ENCODE assay signal across 13 mouse cellular contexts in the genomic region with DNA sequence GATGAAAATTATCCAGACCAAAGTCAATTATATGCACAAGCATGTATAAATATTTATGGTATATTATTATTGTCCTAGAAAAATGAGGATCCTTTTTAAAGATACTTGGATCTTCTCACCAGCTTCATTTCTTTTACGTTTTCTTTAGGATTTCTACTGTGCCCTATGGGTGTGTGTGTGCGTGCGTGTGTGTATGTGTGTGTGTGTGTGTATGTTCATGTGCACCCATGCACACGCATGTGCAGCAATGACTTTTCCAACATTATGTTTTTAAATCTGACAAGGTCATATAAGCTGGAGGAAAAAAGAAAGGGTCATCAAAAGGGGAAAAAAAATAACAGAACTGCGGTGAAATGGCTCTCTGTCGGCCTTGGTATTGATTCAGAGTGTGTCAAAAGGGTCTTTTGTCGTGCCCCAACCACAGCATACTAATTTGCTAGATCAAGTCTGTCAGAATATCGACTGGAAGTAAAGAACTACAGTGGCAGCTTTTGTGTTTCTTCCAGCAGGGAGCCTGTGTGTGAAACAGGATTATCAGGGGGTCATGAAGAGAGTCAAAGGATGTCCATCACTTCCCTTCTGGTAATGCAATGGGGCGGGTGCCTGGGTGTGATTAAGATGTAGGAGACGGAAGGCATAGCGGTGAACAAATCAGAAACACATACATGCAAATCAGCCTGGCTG.
DNase-seq lines count a peak whose midpoint lies in the region; ATAC-seq and TF ChIP-seq lines count a peak whose summit lies in the region.
"Had no signal": no experiment of that assay in that cellular context is flagged by ENCODE, and none has a peak within 500 bp of the region (broad histone marks: within the 10 kb centered on the region; RNA-seq: fewer than 3 reads in every experiment).

No protein-coding gene starts in this region.

- WGBS in forebrain, embryonic 14.5 days = 15% methylated on average over 11 of the region's 11 CpGs
- 20% methylated on average over 11 of the region's 11 CpGs for WGBS in hindbrain, postnatal 0 days
- 22% methylated on average over 11 of the region's 11 CpGs for WGBS in neural tube, embryonic 12.5 days
- 85% methylated on average over 11 of the region's 11 CpGs for WGBS in thymus, adult 2 months

- TF ChIP-seq CTCF in hindbrain, postnatal 0 days (IDR thresholded peaks at IDR 0.05; ENCODE audit: low read depth) = no peak
- no peak for TF ChIP-seq CTCF in thymus, adult 2 months (IDR thresholded peaks at IDR 0.05; ENCODE audit: borderline replicate concordance, control insufficient read depth, extremely low read depth, insufficient read depth, low read length, poor library complexity)

- DNase-seq in embryo, embryonic 11.5 days (ENCODE audit: low read depth, low spot score) = peak; percentile 17
- DNase-seq in forebrain, embryonic 14.5 days (ENCODE audit: low spot score) = peak; percentile 75
- peak; percentile 39 for DNase-seq in hindbrain, postnatal 0 days (ENCODE audit: low spot score)
- no peak for DNase-seq in thymus, adult 2 months
- no peak for DNase-seq in layer of hippocampus, adult 18-20 months (ENCODE audit: low spot score in 2 of 2)
- no peak for DNase-seq in layer of hippocampus, postnatal 14 days (ENCODE audit: low spot score in 2 of 2)
- DNase-seq: cerebellum, postnatal 25 days; kidney, postnatal 10 days; lung, postnatal 10 days had no signal

- H3K27me3 ChIP-seq in forebrain, embryonic 14.5 days (replicated peaks; ENCODE audit: control insufficient read depth, insufficient read depth, low read length) = no peaks in the 10 kb centered on the region
- no peaks in the 10 kb centered on the region for H3K27me3 ChIP-seq in hindbrain, postnatal 0 days (ENCODE audit: insufficient read depth, low read length)
- no peaks in the 10 kb centered on the region for H3K27me3 ChIP-seq in neural tube, embryonic 12.5 days (replicated peaks)
- no peaks in the 10 kb centered on the region for H3K27me3 ChIP-seq in thymus, adult 2 months (ENCODE audit: control insufficient read depth, insufficient read depth, low read length)
- H3K27me3 ChIP-seq: intestine, embryonic 15.5 days; liver, embryonic 12.5 days; stomach, embryonic 15.5 days had no signal

- H3K4me3 ChIP-seq in forebrain, embryonic 14.5 days (ENCODE audit: low read depth, low read length) = no peak overlapping the region
- H3K4me3 ChIP-seq in hindbrain, postnatal 0 days (ENCODE audit: low read length) = no peak overlapping the region
- H3K4me3 ChIP-seq in neural tube, embryonic 12.5 days = no peak overlapping the region
- H3K4me3 ChIP-seq in thymus, adult 2 months (ENCODE audit: control insufficient read depth, insufficient read depth, low read length) = no peak overlapping the region
- H3K4me3 ChIP-seq: intestine, embryonic 15.5 days; liver, embryonic 12.5 days; stomach, embryonic 15.5 days had no signal

- peak; percentile 92 for ATAC-seq in forebrain, embryonic 14.5 days
- ATAC-seq in hindbrain, postnatal 0 days = peak; percentile 83
- peak; percentile 91 for ATAC-seq in neural tube, embryonic 12.5 days (ENCODE audit: low FRiP score, low read depth)
- ATAC-seq: intestine, embryonic 15.5 days; liver, embryonic 12.5 days had no signal

- no peaks in the 10 kb centered on the region for H3K4me1 ChIP-seq in forebrain, embryonic 14.5 days (ENCODE audit: control insufficient read depth, insufficient read depth, low read length)
- no peaks in the 10 kb centered on the region for H3K4me1 ChIP-seq in hindbrain, postnatal 0 days (ENCODE audit: insufficient read depth, low read length)
- no peaks in the 10 kb centered on the region for H3K4me1 ChIP-seq in neural tube, embryonic 12.5 days
- H3K4me1 ChIP-seq in thymus, adult 2 months (replicated peaks; ENCODE audit: control insufficient read depth, insufficient read depth, low read length) = no peaks in the 10 kb centered on the region
- H3K4me1 ChIP-seq: intestine, embryonic 15.5 days; liver, embryonic 12.5 days; stomach, embryonic 15.5 days had no signal

- no peaks in the 10 kb centered on the region for H3K9me3 ChIP-seq in forebrain, embryonic 14.5 days (replicated peaks; ENCODE audit: control insufficient read depth, low read length)
- no peaks in the 10 kb centered on the region for H3K9me3 ChIP-seq in hindbrain, postnatal 0 days (ENCODE audit: low read length)
- H3K9me3 ChIP-seq in neural tube, embryonic 12.5 days = peaks cover 8% of the 10 kb centered on the region; the same call in 1 of the 2 replicates
- H3K9me3 ChIP-seq: intestine, embryonic 15.5 days; stomach, embryonic 15.5 days had no signal

- no peak overlapping the region for H3K9ac ChIP-seq in forebrain, embryonic 14.5 days (ENCODE audit: low read length)
- H3K9ac ChIP-seq in hindbrain, postnatal 0 days (replicated peaks; ENCODE audit: low read length) = no peak overlapping the region
- H3K9ac ChIP-seq in neural tube, embryonic 12.5 days = no peak overlapping the region
- H3K9ac ChIP-seq: intestine, embryonic 15.5 days; liver, embryonic 12.5 days; stomach, embryonic 15.5 days had no signal

- H3K36me3 ChIP-seq in forebrain, embryonic 14.5 days (ENCODE audit: control insufficient read depth, insufficient read depth, low read length) = no peaks in the 10 kb centered on the region
- no peaks in the 10 kb centered on the region for H3K36me3 ChIP-seq in hindbrain, postnatal 0 days (ENCODE audit: insufficient read depth, low read length)
- H3K36me3 ChIP-seq in neural tube, embryonic 12.5 days = no peaks in the 10 kb centered on the region
- H3K36me3 ChIP-seq in thymus, adult 2 months (ENCODE audit: control insufficient read depth, insufficient read depth, low read length) = no peaks in the 10 kb centered on the region
- H3K36me3 ChIP-seq: intestine, embryonic 15.5 days; liver, embryonic 12.5 days; stomach, embryonic 15.5 days had no signal

- H3K27ac ChIP-seq in forebrain, embryonic 14.5 days (ENCODE audit: low read depth, low read length) = no peak overlapping the region; the same call in 1 of the 2 replicates
- no peak overlapping the region for H3K27ac ChIP-seq in hindbrain, postnatal 0 days
- H3K27ac ChIP-seq in neural tube, embryonic 12.5 days = no peak overlapping the region
- no peak overlapping the region for H3K27ac ChIP-seq in thymus, adult 2 months (ENCODE audit: control insufficient read depth, insufficient read depth, low read length)
- H3K27ac ChIP-seq: intestine, embryonic 15.5 days; liver, embryonic 12.5 days; stomach, embryonic 15.5 days had no signal

- no peak for TF ChIP-seq POLR2A in thymus, adult 2 months (IDR thresholded peaks at IDR 0.05; ENCODE audit: control insufficient read depth, extremely low read depth, insufficient read depth, low read length, poor library complexity)

- no peak overlapping the region for H3K4me2 ChIP-seq in forebrain, embryonic 14.5 days (ENCODE audit: low read length)
- H3K4me2 ChIP-seq in hindbrain, postnatal 0 days (ENCODE audit: low read depth, low read length) = no peak overlapping the region
- H3K4me2 ChIP-seq in neural tube, embryonic 12.5 days (replicated peaks) = no peak overlapping the region
- H3K4me2 ChIP-seq: intestine, embryonic 15.5 days; liver, embryonic 12.5 days; stomach, embryonic 15.5 days had no signal

Comparison
In these comparisons a context has a peak if more than half of its experiments do, and no peak if none do; other contexts are left out.
1. DNase-seq: peak in embryo, embryonic 11.5 days (single experiment), forebrain, embryonic 14.5 days (single experiment) and hindbrain, postnatal 0 days (single experiment); none in thymus, adult 2 months (single experiment), layer of hippocampus, adult 18-20 months (0 of 2) and layer of hippocampus, postnatal 14 days (0 of 2).
2. Peak in every context shown above with its lines, with median percentiles within 50 percentile points of each other: ATAC-seq.